Mouse (Mus musculus) hindbrain, embryonic 12.5 days (tissue): ENCODE results near the gene Zfp418. TPM values are rescaled to one million over a fixed set of nuclear protein-coding genes. Genes with fewer than 3 reads are reported as not detected.
A peak's percentile ranks its signal among the peaks of the same experiment; 100 is the strongest.
"Not testable (repeated sequence)": the region's sequence is repeated elsewhere in the genome, so short reads cannot be mapped to it uniquely, and the experiment has no call there.

Experiments used
- ATAC-seq: fragments of 200-750 bp; cut with Nextera tagmentation; 2 replicates; pipeline ENCODE4 v1.8.0; 2017; ENCODE audit warnings: moderate TSS enrichment; ENCODE audit not compliant: low FRiP score
- H3K27ac ChIP-seq: fragments of 300-500 bp; sonication (generic); 2 replicates; pipeline ENCODE4 v1.5.1; 2016; ENCODE audit warnings: mild to moderate bottlenecking
- H3K27me3 ChIP-seq: fragments of 300-500 bp; sonication (generic); 2 replicates; pipeline ENCODE4 v1.6.1; 2016; ENCODE audit warnings: mild to moderate bottlenecking
- H3K36me3 ChIP-seq: fragments of 300-500 bp; sonication (generic); 2 replicates; pipeline ENCODE4 v1.6.1; 2016; ENCODE audit warnings: mild to moderate bottlenecking
- H3K4me1 ChIP-seq: fragments of 300-500 bp; sonication (generic); 2 replicates; pipeline ENCODE4 v1.6.1; 2016
- H3K4me2 ChIP-seq: fragments of 300-500 bp; sonication (generic); replicated peaks from 2 replicates; pipeline ENCODE4 v1.6.1; 2016; ENCODE audit warnings: mild to moderate bottlenecking
- H3K4me3 ChIP-seq: fragments of 300-500 bp; sonication (generic); 2 replicates; pipeline ENCODE4 v1.5.1; 2016; ENCODE audit warnings: mild to moderate bottlenecking
- H3K9ac ChIP-seq: fragments of 300-500 bp; sonication (generic); 2 replicates; pipeline ENCODE4 v1.6.1; 2016; ENCODE audit warnings: mild to moderate bottlenecking, moderate library complexity
- H3K9me3 ChIP-seq: fragments of 300-500 bp; sonication (generic); replicated peaks from 2 replicates; pipeline ENCODE4 v1.6.1; 2016; ENCODE audit warnings: mild to moderate bottlenecking
- WGBS: fragments of 180-500 bp; shearing (Covaris S2); methylation state at CpG from one replicate; pipeline ENCODE4 v1.1.7; 2016; 5-methylcytosine and 5-hydroxymethylcytosine counted together
- polyA plus RNA-seq: library from polyadenylated mRNA; unstranded; fragments of >200 nt; fragmentation: Nextera tagmentation; extraction: Ambion mirVana; gene quantifications from 2 replicates; pipeline ENCODE4 v1.2.1, GENCODE M21; 2016

The Zfp418 gene
- 3.5 and 3.7 TPM in 2 replicates for polyA plus RNA-seq

- Histone ChIP-seq H3K4me3 (peak within 1 kb of the TSS; percentile 65), H3K36me3 (peaks cover 13% of the 10 kb centered on the region), H3K27me3 (no peaks in the 10 kb centered on the region), H3K4me1 (0 out of 2 replicates have a peak, but pooled peaks cover 5% of the 10 kb centered on the region), H3K9me3 (no peaks in the 10 kb centered on the region), H3K27ac (no peak within 1 kb of the TSS), H3K4me2 (peak within 1 kb of the TSS; percentile 63), H3K9ac (peak within 1 kb of the TSS; percentile 69)
- WGBS: 2% methylated on average over 26 of the region's 26 CpGs
- peak; percentile 96 for ATAC-seq
Measured at GRCm38 (mm10) chr7:7171227-7172147, at the start of gene Zfp418. Gene Zfp418, plus strand, starts transcription at chr7:7171330.

- Histone ChIP-seq H3K9me3 (no peaks in the 10 kb centered on the region), H3K27ac (no peak overlapping the region), H3K4me1 (peaks cover 10% of the 10 kb centered on the region), H3K27me3 (no peaks in the 10 kb centered on the region), H3K36me3 (peaks cover 23% of the 10 kb centered on the region), H3K9ac (no peak overlapping the region), H3K4me2 (peak overlapping the region; percentile 56), H3K4me3 (peak overlapping the region; percentile 55)
- no peak for ATAC-seq
- WGBS: 56% methylated on average over 6 of the region's 6 CpGs
Measured at GRCm38 (mm10) chr7:7121602-7121980, 49.5 kb upstream of the Zfp418 start.

DNA sequence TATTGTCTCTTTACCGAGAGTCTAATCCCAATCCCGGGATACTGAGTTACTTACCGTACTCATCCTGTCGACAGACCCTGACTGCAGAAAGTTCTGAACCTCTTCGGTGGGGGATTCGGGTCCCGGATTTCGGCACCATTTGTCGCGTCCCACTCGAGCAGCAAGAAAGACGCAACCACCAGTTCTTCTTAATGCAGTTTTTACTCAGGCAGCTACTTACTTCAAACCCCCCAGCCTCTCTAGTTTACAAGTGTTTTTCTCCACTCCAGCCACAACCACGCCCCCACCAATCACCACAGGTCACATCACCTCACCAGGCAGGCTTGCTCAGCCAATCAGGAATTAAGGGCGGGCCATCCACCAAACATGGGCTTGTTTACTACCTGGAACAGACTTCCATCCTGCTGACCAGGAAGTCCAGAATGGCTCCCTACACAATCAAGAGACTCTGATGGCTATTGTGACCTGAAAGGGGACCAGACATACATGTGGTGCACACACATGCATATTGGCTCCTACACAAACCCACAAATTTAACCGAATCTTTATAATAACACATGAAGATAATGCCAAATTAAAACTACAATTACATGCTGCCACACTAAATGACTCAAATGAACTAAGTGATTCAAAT lies 40.5 kb upstream of the Zfp418 start:
- H3K4me1 ChIP-seq, H3K4me2 ChIP-seq, ATAC-seq, H3K9me3 ChIP-seq, H3K9ac ChIP-seq, H3K4me3 ChIP-seq, H3K27me3 ChIP-seq, H3K27ac ChIP-seq: not testable (repeated sequence)
- peaks cover 27% of the 10 kb centered on the region for H3K36me3 ChIP-seq
- WGBS: 93% methylated on average over 15 of the region's 15 CpGs

DNA sequence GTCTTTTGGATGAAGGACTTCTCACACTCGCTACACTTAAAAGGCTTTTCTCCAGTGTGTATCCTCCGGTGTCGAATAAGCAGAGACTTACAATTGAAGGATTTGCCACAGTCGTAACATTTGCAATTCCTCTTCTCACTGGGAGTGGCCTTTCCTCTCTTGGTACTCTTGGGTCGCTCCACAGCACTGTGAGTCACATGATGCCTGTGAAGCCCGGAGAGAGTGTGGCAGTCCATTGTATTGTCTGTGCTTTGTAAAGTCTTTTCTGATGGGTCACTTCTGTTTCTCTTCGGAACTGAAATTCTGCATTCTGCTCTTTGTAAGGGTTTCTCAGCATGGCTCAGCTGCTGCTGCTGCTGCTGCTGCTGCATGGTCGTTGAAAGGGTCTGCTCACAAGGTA lies 38.4 kb upstream of the Zfp418 start:
- no peak for ATAC-seq
- H3K4me3 ChIP-seq: no peak overlapping the region
- peaks cover 7% of the 10 kb centered on the region; the same call in 1 of the 2 replicates for H3K4me1 ChIP-seq
- H3K9ac ChIP-seq: no peak overlapping the region
- H3K9me3 ChIP-seq: 0 out of 2 replicates have a peak, but pooled peaks cover 7% of the 10 kb centered on the region
- peaks cover 27% of the 10 kb centered on the region for H3K36me3 ChIP-seq
- WGBS: 77% methylated on average over 8 of the region's 8 CpGs
- H3K27me3 ChIP-seq: no peaks in the 10 kb centered on the region
- no peak overlapping the region for H3K27ac ChIP-seq
- no peak overlapping the region for H3K4me2 ChIP-seq

- Histone ChIP-seq H3K4me2 (peak within 1 kb of the TSS; percentile 55), H3K9me3 (no peaks in the 10 kb centered on the region), H3K27me3 (no peaks in the 10 kb centered on the region), H3K4me1 (peaks cover 7% of the 10 kb centered on the region; the same call in 1 of the 2 replicates), H3K27ac (peak within 1 kb of the TSS; percentile 66), H3K36me3 (peaks cover 17% of the 10 kb centered on the region), H3K9ac (peak within 1 kb of the TSS; percentile 54), H3K4me3 (peak within 1 kb of the TSS; percentile 37)
- 7% methylated on average over 16 of the region's 16 CpGs for WGBS
- ATAC-seq: peak; percentile 97
Measured at GRCm38 (mm10) chr7:7136379-7136866, 34.7 kb upstream of the Zfp418 start, which contains the start of gene Zfp773. Gene Zfp773, minus strand, starts transcription at chr7:7136755.

DNA sequence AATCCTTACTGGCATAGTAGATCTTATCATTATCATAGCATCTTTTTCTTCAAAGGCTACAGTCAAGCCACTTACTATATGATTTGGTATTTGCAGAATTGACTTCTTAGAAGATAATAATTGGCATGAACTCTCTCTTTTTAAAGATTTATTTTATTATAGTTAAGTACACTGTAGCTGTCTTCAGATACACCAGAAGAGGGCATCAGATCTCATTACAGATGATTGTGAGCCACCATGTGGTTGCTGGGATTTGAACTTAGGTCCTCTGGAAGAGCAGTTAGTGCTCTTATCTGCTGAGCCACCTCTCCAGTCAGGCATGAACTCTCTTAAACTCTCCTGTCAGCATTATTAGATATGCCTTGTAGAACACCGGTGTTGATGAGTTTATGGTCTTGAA lies 26.9 kb upstream of the Zfp418 start:
- Histone ChIP-seq H3K4me1 (no peaks in the 10 kb centered on the region), H3K9me3 (0 out of 2 replicates have a peak, but pooled peaks cover 4% of the 10 kb centered on the region), H3K27ac (no peak overlapping the region), H3K9ac (no peak overlapping the region), H3K4me3 (no peak overlapping the region), H3K27me3 (no peaks in the 10 kb centered on the region), H3K4me2 (no peak overlapping the region), H3K36me3 (no peaks in the 10 kb centered on the region)
- no peak for ATAC-seq
- 83% methylated on average over 1 of the region's 1 CpGs for WGBS

- H3K9ac ChIP-seq: no peak overlapping the region
- H3K36me3 ChIP-seq: no peaks in the 10 kb centered on the region
- WGBS: 91% methylated on average over 15 of the region's 15 CpGs
Measured at GRCm38 (mm10) chr7:7145991-7146608, 25.0 kb upstream of the Zfp418 start.

DNA sequence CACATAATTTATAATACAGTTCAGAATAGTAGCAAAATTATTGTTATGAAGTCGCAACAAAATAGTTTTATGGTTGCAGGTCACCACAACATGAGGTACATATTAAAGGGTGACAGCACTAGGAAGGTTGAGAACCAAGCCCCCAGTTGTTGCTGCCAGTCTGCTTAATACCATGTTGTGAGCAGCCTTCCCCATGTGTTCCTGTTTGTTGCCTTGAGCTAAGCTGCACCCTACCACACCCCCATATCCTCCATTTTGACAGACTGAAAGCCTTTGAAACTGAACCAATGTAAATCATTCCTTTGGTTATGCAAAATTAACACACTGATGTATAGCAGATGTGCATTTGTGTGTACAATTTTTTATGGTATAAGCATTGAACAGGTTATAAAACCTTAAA lies 14.8 kb downstream of the Zfp418 start:
- WGBS: 85% methylated on average over 1 of the region's 1 CpGs
- no peak for ATAC-seq
- Histone ChIP-seq H3K4me1 (no peaks in the 10 kb centered on the region), H3K36me3 (peaks cover 29% of the 10 kb centered on the region), H3K9ac (no peak overlapping the region), H3K9me3 (no peaks in the 10 kb centered on the region; the same call in 1 of the 2 replicates), H3K27me3 (no peaks in the 10 kb centered on the region), H3K27ac (no peak overlapping the region), H3K4me3 (no peak overlapping the region), H3K4me2 (no peak overlapping the region)

More at GRCm38 (mm10) chr7:7145991-7146608, 25.0 kb upstream of the Zfp418 start:
- Histone ChIP-seq H3K9me3 (0 out of 2 replicates have a peak, but pooled peaks cover 4% of the 10 kb centered on the region), H3K4me3 (no peak overlapping the region), H3K27me3 (no peaks in the 10 kb centered on the region), H3K4me2 (no peak overlapping the region), H3K27ac (no peak overlapping the region), H3K4me1 (no peaks in the 10 kb centered on the region)
- ATAC-seq: no peak

- peaks cover 12% of the 10 kb centered on the region for H3K36me3 ChIP-seq
- H3K4me3 ChIP-seq: peak overlapping the region; percentile 50
- 37% methylated on average over 13 of the region's 13 CpGs for WGBS
- no peak overlapping the region for H3K9ac ChIP-seq
- peak; percentile 73 for ATAC-seq
- no peaks in the 10 kb centered on the region for H3K27me3 ChIP-seq
- no peak overlapping the region for H3K27ac ChIP-seq
- H3K9me3 ChIP-seq: no peaks in the 10 kb centered on the region; the same call in 1 of the 2 replicates
- H3K4me2 ChIP-seq: peak overlapping the region; percentile 44
- H3K4me1 ChIP-seq: no peaks in the 10 kb centered on the region
Measured at GRCm38 (mm10) chr7:7187417-7188190, 16.5 kb downstream of the Zfp418 start.

- H3K9me3 ChIP-seq: no peaks in the 10 kb centered on the region; the same call in 1 of the 2 replicates
- peak overlapping the region; percentile 44 for H3K4me2 ChIP-seq
- H3K4me1 ChIP-seq: no peaks in the 10 kb centered on the region
- peak; percentile 96 for ATAC-seq
- H3K9ac ChIP-seq: peak overlapping the region; percentile 51; the same call in 1 of the 2 replicates
- 7% methylated on average over 17 of the region's 18 CpGs for WGBS
- H3K36me3 ChIP-seq: 0 out of 2 replicates have a peak, but pooled peaks cover 4% of the 10 kb centered on the region
- H3K27me3 ChIP-seq: no peaks in the 10 kb centered on the region
- H3K4me3 ChIP-seq: peak overlapping the region; percentile 50
- H3K27ac ChIP-seq: no peak overlapping the region
Measured at GRCm38 (mm10) chr7:7188191-7188942, 17.2 kb downstream of the Zfp418 start.
